Mouse (Mus musculus) forebrain, embryonic 11.5 days (tissue): ENCODE data around the gene AC131692.1. TPM values are rescaled to one million over a fixed set of nuclear protein-coding genes. Genes with fewer than 3 reads are reported as not detected.

ENCODE experiments used
- ATAC-seq: fragments of 200-750 bp; cut with Nextera tagmentation; replicated peaks from 2 replicates; pipeline ENCODE4 v1.8.0; 2017; ENCODE audit warnings: moderate TSS enrichment; ENCODE audit not compliant: low FRiP score
- DNase-seq: peaks from one replicate; pipeline ENCODE4 v3.0.0-alpha.2; 2017; ENCODE audit warnings: low spot score
- H3K27ac ChIP-seq: fragments of 300-500 bp; sonication (generic); 2 replicates; pipeline ENCODE4 v1.5.1; 2014; ENCODE audit warnings: low read depth, low read length
- H3K27me3 ChIP-seq: fragments of 300-500 bp; sonication (generic); 2 replicates; pipeline ENCODE4 v1.6.1; 2014; ENCODE audit warnings: mild to moderate bottlenecking, low read length, mixed read lengths; ENCODE audit not compliant: control insufficient read depth, insufficient read depth
- H3K36me3 ChIP-seq: fragments of 300-500 bp; sonication (generic); 2 replicates; pipeline ENCODE4 v1.6.1; 2014; ENCODE audit warnings: mild to moderate bottlenecking, low read length, moderate library complexity, mixed read lengths; ENCODE audit not compliant: control insufficient read depth, insufficient read depth
- H3K4me1 ChIP-seq: fragments of 300-500 bp; sonication (generic); replicated peaks from 2 replicates; pipeline ENCODE4 v1.6.1; 2014; ENCODE audit warnings: low read length, mixed read lengths; ENCODE audit not compliant: control insufficient read depth, insufficient read depth
- H3K4me2 ChIP-seq: fragments of 300-500 bp; sonication (generic); 2 replicates; pipeline ENCODE4 v1.6.1; 2014; ENCODE audit warnings: low read depth, mild to moderate bottlenecking, low read length, moderate library complexity, mixed read lengths; ENCODE audit not compliant: severe bottlenecking
- H3K4me3 ChIP-seq: fragments of 300-500 bp; sonication (generic); 2 replicates; pipeline ENCODE4 v1.5.1; 2014; ENCODE audit warnings: low read depth, low read length
- H3K9ac ChIP-seq: fragments of 300-500 bp; sonication (generic); 2 replicates; pipeline ENCODE4 v1.6.1; 2014; ENCODE audit warnings: low read length
- H3K9me3 ChIP-seq: fragments of 300-500 bp; sonication (generic); 2 replicates; pipeline ENCODE4 v1.6.1; 2016; ENCODE audit warnings: low read length, mixed read lengths; ENCODE audit not compliant: control insufficient read depth
- WGBS: fragments of 180-500 bp; shearing (Covaris S2); extraction: QIAGEN DNeasy Blood & Tissue Kit; methylation state at CpG from one replicate; pipeline ENCODE4 v1.1.7; 2014; 5-methylcytosine and 5-hydroxymethylcytosine counted together
- polyA plus RNA-seq: library from polyadenylated mRNA; unstranded; fragments of >200 nt; fragmentation: Nextera tagmentation; extraction: Ambion mirVana; gene quantifications from 2 replicates; pipeline ENCODE4 v1.2.1, GENCODE M21; 2014

The AC131692.1 gene
- polyA plus RNA-seq, 1 experiment from 2014 or later: 0.90 TPM

- Histone ChIP-seq H3K9me3 (no peaks in the 10 kb centered on the region), H3K4me3 (no peak overlapping the region), H3K36me3 (peaks cover 3% of the 10 kb centered on the region; the same call in 1 of the 2 replicates), H3K4me1 (peaks cover 27% of the 10 kb centered on the region), H3K27ac (no peak overlapping the region), H3K27me3 (no peaks in the 10 kb centered on the region), H3K4me2 (no peak overlapping the region), H3K9ac (no peak overlapping the region)
- ATAC-seq (no peak), DNase-seq (no peak)
- WGBS: 94% methylated on average over 6 of the region's 6 CpGs
Measured at GRCm38 (mm10) chr19:6063081-6063480, 31.1 kb upstream of the AC131692.1 start.

GRCm38 (mm10) chr19:6066571-6066970 is 27.6 kb upstream of the AC131692.1 start:
- no peaks in the 10 kb centered on the region; the same call in 1 of the 2 replicates for H3K36me3 ChIP-seq
- peak overlapping the region; percentile 70 for H3K9ac ChIP-seq
- H3K9me3 ChIP-seq: no peaks in the 10 kb centered on the region
- peak overlapping the region; percentile 94 for H3K4me2 ChIP-seq
- 43% methylated on average over 5 of the region's 5 CpGs for WGBS
- peaks cover 19% of the 10 kb centered on the region for H3K4me1 ChIP-seq
- ATAC-seq: no peak
- no peaks in the 10 kb centered on the region for H3K27me3 ChIP-seq
- H3K4me3 ChIP-seq: peak overlapping the region; percentile 55
- DNase-seq: no peak
- H3K27ac ChIP-seq: peak overlapping the region; percentile 83; the same call in 1 of the 2 replicates

GRCm38 (mm10) chr19:6067011-6067723 is 27.1 kb upstream of the AC131692.1 start:
- under 1% methylated on average over 30 of the region's 30 CpGs for WGBS
- no peaks in the 10 kb centered on the region; the same call in 1 of the 2 replicates for H3K36me3 ChIP-seq
- no peaks in the 10 kb centered on the region for H3K27me3 ChIP-seq

DNA sequence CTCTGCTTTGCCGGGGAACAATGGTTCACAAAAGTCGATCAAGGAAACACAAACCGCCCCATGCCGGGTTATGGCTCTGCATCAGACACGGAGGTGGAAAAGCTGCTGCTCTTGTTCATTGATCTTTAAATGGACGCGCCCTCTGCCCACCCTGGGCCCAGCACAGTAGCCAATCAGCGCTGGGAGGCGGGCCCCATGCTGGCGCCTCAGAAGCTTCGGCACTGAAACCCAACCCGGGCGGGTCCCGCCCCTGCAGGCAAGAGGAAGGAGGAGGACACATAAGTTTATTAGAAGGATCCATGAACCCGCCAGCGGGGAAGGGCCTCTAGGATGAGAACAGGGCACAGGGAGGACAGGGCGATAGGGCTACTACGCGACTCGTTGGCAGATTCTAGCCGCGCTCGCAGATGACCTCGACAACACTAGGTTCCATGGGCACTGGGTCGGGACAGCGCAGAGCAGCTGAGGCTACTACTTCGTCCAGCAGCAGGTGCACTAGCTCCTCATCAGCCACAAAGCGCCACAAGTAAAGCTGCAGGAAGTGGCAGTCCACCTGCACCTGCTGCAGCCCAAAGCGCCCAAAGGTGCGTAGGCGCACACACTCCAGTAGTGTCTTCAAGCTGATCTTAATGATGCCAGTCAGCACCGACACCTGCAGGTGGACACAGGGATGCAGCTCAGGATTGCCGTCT is 26.3 kb upstream of the AC131692.1 start, which contains the start of gene Tm7sf2:
Gene Tm7sf2, minus strand, starts transcription at position 650 of the 692 bp plus-strand sequence.
- Histone ChIP-seq H3K36me3 (no peaks in the 10 kb centered on the region; the same call in 1 of the 2 replicates), H3K9me3 (no peaks in the 10 kb centered on the region), H3K4me2 (peak within 1 kb of the TSS; percentile 94), H3K4me3 (peak within 1 kb of the TSS; percentile 55), H3K9ac (peak within 1 kb of the TSS; percentile 70), H3K4me1 (peaks cover 9% of the 10 kb centered on the region), H3K27me3 (no peaks in the 10 kb centered on the region), H3K27ac (peak within 1 kb of the TSS; percentile 83)
- ATAC-seq (peak; percentile 94), DNase-seq (peak; percentile 95)
- 11% methylated on average over 33 of the region's 33 CpGs for WGBS

More at GRCm38 (mm10) chr19:6067011-6067723, 27.1 kb upstream of the AC131692.1 start:
- peak; percentile 67 for ATAC-seq
- DNase-seq: peak; percentile 94
- Histone ChIP-seq H3K4me3 (peak overlapping the region; percentile 55), H3K9ac (peak overlapping the region; percentile 70), H3K4me1 (peaks cover 15% of the 10 kb centered on the region), H3K4me2 (peak overlapping the region; percentile 94), H3K27ac (peak overlapping the region; percentile 83), H3K9me3 (no peaks in the 10 kb centered on the region)

DNA sequence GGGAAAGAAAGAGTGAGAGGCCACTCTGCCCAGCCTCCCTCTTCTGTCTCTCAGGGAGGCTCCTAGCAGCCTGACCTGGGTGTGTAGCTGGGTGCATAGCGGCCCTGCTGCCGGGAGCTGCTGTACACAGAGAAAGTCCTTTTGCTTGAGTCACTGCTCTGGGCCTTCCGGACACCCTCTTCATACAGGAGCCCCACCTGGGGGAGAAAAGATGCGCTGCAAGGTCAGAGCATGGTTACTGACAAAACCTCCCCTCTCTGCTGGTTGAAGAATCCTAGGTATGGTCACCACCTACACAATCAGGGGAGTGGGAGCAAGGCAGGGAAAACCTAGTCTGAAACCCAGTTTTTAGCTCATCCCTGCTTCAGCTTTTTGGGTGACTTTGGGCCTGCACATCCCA is 25.3 kb upstream of the AC131692.1 start:
- no peak overlapping the region for H3K27ac ChIP-seq
- ATAC-seq: no peak
- no peak overlapping the region for H3K9ac ChIP-seq
- no peak overlapping the region for H3K4me3 ChIP-seq
- 87% methylated on average over 4 of the region's 4 CpGs for WGBS
- H3K9me3 ChIP-seq: no peaks in the 10 kb centered on the region
- no peaks in the 10 kb centered on the region; the same call in 1 of the 2 replicates for H3K36me3 ChIP-seq
- H3K4me1 ChIP-seq: peaks cover 9% of the 10 kb centered on the region
- H3K4me2 ChIP-seq: no peak overlapping the region
- no peak for DNase-seq
- no peaks in the 10 kb centered on the region for H3K27me3 ChIP-seq

GRCm38 (mm10) chr19:6069851-6070250 is 24.4 kb upstream of the AC131692.1 start:
- Histone ChIP-seq H3K27me3 (no peaks in the 10 kb centered on the region), H3K4me2 (no peak overlapping the region), H3K4me1 (peaks cover 9% of the 10 kb centered on the region), H3K4me3 (no peak overlapping the region), H3K9ac (no peak overlapping the region), H3K36me3 (no peaks in the 10 kb centered on the region; the same call in 1 of the 2 replicates), H3K27ac (no peak overlapping the region), H3K9me3 (no peaks in the 10 kb centered on the region)
- 94% methylated on average over 10 of the region's 10 CpGs for WGBS
- ATAC-seq (no peak), DNase-seq (no peak)

DNA sequence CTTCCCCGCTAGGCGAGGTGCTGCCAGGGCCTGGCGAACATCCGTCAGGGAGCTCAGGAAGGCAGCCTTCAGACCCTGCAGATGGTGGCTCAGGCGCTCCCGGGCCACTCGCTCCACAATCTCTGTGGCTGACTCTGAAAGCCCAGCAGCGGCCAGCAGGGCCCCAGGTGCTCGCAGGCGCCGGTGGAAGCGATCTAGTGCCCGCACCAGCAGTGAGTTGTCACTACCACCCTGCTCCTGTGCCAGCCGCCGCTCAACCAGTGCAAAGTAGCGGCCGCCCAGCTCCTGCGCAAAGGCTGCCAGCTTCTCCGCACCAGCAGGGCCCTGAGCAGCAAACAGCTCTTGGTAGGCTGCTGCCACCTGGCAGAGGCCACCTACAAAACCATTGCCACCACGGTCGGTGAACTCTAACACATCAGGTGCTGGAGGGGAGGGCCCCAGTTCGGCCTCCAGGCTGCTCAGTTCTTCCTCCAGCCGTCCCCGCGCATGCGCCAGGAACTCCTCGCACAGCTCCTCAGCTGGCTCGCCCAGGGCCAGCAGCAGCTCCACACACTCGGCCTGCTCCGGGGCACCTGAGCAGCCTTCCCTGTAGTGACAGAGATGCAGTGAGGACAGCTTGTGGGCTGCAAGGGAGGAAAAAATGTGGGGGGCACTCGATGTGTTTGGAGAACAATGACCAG is 23.5 kb upstream of the AC131692.1 start:
- Histone ChIP-seq H3K36me3 (no peaks in the 10 kb centered on the region; the same call in 1 of the 2 replicates), H3K9me3 (no peaks in the 10 kb centered on the region), H3K27ac (no peak overlapping the region), H3K4me3 (no peak overlapping the region), H3K9ac (no peak overlapping the region), H3K4me2 (no peak overlapping the region), H3K27me3 (no peaks in the 10 kb centered on the region), H3K4me1 (peaks cover 9% of the 10 kb centered on the region)
- 91% methylated on average over 31 of the region's 31 CpGs for WGBS
- DNase-seq (no peak), ATAC-seq (no peak)

DNA sequence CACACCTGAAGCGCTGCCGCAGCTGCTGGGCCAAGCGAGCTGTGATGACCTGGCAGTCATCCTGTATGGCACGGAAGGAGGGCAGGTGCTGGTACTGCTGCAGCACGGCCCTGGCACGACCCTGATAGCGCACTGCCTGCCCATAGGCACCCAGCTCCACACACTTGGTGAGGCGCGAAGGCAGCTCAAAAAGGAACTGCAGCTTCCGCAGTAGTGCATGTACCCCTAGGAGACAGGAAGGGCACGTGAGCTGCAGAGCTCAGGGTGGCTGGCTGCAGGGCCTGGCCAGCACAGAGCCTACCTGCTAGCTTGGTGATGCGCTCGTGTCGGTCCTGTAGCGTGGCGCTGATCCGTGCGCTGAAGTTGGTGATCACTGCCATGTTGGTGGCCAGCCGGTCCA is 23.0 kb upstream of the AC131692.1 start:
- Histone ChIP-seq H3K4me1 (peaks cover 12% of the 10 kb centered on the region), H3K4me2 (no peak overlapping the region), H3K4me3 (no peak overlapping the region), H3K27ac (no peak overlapping the region), H3K36me3 (no peaks in the 10 kb centered on the region; the same call in 1 of the 2 replicates), H3K9me3 (no peaks in the 10 kb centered on the region), H3K27me3 (no peaks in the 10 kb centered on the region), H3K9ac (no peak overlapping the region)
- ATAC-seq: no peak
- DNase-seq: no peak
- 95% methylated on average over 19 of the region's 19 CpGs for WGBS
